Mouse (Mus musculus): ENCODE measurements around the gene Gm20388.

The Gm20388 gene

DNA sequence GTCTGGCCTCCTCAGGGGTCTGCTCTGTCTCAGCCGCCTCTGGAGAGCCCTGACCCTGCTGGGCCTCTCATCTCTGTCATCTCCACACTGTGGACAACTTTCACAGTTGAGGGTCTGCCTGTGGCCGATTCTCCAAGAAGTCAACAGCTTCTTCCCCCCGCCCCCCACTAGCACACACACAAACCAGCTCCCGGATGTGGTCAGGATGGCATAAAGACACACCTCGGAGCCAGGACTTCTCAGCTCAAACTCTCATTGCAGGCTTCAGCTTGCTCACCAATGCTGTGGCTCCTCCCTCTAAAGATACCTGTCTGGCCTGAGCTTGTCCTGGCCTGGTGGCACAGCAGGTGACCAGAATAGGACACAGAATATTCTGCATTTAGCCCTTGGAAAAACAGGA, 977.4 kb downstream of the Gm20388 start:
- no peak for DNase-seq (ENCODE audit: low spot score)

DNA sequence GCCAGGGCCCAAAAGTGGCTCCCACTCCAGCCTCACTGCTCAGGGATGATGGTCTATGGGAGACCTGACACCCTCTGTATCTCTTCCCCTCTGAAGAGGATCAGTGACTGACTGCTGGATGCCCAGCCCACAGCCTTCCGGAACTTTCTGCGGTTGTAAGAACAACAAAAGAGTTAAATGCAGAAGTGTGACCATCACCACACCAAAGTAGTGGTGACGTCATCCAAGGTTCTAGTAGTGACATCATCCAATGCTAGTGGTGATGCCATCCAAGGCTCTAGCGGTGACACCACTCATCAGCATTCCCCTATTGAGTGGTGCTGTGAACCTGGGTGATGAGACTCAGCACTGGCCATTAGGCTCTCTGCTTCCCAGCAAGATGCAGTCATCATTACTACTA, 978.5 kb downstream of the Gm20388 start:
- no peak for DNase-seq (ENCODE audit: low spot score)

DNA sequence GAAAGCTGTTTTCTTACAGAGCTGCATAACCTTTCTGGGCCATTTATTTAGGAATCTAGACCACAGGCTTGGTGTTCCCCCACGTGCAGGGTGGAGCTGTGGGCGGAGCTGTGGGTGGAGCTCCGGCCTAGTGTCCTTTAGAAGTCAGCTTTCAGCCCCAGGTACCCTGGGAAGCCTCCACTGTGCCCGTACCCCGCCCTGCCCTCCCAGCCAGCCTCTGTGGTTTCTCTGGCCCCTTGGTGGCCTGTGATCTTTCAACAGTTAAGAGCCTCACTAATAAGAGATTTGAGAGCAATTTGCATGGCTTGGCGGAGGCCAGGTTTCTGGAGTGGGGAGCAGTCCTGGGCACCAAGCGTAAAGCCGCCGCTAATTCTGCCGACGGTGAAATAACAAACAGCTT, 979.4 kb downstream of the Gm20388 start:
- DNase-seq (ENCODE audit: low spot score) = no peak

DNA sequence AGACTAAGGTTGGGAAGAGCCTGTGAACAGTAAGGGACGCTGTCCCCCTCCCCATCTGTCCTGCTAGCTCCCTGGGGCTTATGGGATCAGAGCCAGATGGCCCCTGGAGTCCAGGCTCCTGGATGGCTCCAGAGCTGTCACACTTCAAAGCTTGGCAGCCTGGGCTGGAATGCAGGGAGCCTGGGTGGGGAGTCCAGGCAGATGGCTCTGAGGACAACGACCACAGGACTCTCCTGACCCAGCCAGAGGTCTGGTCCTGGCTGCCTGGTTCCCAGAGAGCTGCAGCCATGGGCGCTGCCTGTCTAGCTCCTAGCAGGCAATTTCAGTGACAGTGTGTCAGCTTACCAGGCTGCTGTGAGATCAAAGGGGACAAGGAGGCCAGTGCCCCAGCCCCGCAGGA, 984.4 kb downstream of the Gm20388 start:
- DNase-seq (ENCODE audit: low spot score) = no peak

DNA sequence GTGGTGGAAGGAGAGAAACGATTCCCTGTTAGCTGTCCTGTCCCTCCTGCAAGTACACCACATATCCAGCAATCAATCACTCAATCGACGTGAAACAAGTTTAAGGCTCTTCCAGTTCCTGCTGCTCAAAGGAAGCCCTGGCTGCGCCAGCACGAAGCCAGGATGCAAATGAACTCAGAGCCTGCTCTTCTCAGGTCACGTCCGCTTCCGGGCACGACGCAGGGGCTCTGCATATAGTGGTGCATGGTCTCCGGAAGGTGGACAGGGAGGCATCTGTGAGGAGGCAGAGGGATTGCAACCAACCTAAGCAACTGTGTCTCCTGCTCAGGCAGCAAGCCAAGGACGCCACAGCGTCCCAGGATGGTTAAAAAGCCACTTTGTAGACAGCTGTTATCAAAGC, 985.0 kb downstream of the Gm20388 start:
- no peak for DNase-seq (ENCODE audit: low spot score)

DNA sequence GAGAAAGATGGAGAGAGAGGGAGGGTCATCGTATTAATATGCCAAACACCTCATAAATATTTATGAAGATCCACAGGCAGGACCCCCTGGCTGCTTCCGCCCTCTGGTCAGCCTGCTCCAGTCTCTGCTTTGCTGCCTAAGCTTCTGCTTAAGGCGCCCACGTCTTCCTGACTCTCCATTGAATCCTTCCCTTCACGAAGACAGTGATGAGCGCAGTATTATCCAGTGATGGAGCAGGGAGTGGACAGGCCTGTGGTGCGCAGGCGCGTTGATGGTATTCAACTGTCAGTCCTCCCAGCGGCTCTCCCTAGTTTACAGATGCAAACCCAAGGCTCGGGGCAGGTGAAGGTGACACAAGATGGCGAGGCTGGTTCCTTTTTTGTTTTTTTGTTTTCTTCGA, 985.6 kb downstream of the Gm20388 start:
- DNase-seq (ENCODE audit: low spot score) = no peak

DNA sequence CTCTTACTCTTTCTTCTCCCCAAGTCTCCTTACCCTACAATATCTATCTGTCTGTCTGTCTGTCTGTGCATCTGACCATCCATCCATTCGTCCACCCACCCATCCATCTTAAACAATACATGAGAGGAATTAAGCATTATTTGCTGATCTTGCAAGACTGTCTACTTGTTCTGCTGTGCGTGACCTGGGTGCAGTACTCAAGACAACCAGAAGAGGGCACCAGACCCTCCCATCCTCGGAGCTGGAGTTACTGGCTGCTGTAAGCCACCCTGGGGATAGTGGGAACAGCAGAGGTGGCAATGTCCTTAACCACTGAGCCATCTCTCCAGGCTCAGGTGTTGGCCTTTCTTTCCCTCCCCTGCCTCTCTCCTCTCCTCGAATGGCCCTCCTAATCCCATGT, 987.4 kb downstream of the Gm20388 start:
- DNase-seq (ENCODE audit: low spot score) = peak; percentile 20

DNA sequence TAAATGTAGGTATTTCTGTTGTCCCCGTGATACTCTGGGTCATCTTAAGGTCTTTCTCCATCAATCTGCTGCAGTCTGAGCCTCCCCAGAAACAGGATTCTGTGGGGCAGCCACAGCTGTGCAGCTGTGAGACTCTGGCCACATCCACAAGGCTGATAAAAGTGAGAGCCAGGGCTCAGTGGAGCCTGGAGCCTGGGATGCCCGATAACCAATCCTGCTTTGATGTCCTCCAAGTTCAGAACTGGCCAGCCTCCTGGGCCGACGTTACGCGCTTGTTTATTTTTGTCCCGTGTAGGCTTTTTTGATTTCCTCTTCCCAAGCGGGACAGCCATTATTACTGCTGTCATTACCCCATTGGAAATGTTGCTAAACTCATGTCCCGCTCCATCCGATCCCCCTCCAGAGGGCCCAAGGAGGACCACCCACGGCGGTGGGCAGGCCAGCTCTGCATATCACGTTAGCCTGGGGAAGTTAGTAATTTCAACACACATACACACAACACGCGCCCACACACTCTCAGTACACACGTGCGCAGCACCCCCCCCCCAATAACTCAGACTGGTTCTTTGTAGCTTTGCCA, 988.3 kb downstream of the Gm20388 start:
- no peak for DNase-seq (ENCODE audit: low spot score)

DNA sequence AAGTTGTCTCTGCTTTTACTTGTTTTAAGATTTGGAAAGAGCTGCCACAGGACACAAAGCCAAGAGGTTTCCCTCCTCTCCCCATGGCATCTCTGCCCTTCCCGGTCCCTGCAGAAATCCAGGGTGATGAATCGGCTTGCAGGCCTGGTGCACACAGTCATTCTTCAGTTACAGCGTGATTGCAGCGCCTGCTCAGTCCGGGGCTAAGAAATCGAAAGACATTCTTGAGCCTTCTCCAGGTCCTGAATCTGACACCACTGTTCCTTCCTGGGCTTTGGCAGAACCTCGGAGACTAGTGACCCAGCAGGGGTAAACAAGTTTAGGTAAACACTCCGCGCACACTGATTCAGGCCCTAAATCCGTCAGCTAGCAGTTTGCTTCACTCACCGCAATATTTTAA, 991.7 kb downstream of the Gm20388 start:
- DNase-seq (ENCODE audit: low spot score) = no peak

DNA sequence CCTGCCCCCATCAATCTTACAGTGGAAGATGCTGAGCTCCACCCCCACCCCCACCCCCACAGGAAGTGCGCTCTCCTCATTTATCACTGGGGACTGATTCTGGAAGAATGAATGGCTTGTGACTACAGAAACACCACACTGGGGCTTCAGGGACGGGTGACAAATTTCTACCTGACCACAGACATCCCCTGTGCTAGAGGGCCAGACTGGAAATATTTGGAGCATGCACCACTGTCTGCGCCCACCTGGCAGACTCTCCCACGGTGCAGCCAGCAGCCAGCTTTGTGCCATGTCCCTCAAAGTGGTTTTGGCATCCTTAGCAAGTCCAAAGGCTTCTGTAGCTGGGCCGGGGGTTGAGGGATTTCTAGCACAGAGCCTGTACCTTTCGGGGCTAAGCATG, 997.0 kb downstream of the Gm20388 start:
- DNase-seq (ENCODE audit: low spot score) = no peak

DNA sequence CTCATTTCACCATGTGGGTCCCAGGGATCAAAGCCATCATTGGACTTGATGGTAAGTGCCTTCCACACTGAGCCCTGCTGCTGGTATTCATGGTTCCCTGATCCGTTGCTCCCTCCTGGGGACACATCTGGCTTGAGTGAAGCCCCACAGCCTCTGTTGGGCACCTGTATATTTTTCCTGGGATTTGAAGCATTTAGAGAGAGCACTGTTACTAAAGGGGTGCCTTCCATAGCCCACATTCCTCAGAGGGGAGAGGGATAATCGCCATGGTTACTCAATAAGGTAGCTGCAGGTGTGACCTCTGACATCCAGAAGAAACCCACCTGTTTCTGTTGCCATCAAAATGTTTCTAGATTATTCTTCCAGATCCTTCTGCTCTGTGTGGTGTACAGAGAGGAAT, 1000.3 kb downstream of the Gm20388 start:
- no peak for DNase-seq (ENCODE audit: low spot score)

DNA sequence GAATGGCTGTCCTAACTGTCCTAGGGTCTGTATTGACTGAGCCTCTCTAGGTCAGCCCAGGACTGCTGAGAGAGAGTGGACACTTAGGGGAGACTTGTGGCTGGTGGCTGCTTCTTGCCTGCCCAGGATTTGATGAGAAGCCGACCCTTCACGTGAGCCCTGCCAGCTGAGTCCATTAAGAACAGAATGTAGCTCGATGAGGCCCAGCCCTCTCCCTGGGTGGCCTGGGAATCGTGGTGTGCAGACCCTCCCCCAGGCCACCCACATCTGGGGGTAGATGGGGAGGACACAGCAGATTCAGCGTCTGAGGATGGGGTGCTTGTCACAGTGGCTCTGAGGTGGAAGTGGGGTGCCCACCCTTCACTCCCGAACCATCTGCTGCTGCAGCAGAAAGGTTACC, 1001.8 kb downstream of the Gm20388 start:
- DNase-seq (ENCODE audit: low spot score) = no peak

DNA sequence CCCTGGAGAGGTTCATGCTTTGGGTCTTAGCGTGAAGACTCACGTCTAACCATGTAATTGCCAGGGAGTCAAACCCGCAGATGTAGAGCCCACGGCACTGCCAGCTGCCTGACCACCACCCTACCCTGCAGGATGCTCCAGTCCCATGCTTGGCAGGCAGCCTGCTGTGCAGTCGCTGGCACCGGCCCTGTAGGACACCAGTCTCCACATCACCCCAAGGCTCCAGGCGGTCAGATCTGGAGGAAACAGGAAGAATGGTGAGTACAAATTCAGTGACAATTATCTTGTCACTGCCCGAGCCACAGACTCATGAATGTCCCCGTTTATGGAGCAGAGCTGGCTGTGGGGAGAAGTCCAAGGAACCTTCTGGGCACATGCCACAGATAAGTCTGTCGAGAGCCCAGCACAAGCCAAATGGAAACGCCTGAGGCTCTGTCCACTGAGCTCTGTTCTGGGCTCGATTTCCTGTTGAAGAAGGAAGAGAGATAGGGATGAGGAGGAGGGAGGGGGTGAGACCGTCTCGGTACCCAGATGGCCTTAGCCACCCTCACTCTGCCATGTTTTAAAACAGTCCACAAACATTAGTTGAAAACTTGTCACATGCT, 1006.3 kb downstream of the Gm20388 start:
- DNase-seq (ENCODE audit: low spot score) = no peak

DNA sequence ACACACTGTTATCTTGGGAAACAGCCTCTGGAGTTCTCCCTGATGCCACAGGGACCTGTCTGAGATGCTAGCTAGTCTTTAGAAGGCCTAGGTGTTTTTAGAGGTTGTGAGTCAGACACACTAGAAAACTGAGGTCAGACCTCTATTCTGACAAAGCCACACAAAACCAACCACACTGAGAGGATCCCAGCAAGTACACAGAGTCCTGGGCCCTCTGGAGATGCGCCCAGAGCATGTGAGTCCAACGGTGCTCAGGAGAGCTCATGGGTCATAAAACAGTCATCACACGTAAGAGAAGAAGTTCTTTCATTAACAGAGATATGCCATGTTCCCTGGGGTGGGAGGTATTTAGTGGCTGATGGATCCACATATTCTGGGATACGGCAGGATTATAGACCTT, 1009.9 kb downstream of the Gm20388 start:
- DNase-seq (ENCODE audit: low spot score) = no peak

DNA sequence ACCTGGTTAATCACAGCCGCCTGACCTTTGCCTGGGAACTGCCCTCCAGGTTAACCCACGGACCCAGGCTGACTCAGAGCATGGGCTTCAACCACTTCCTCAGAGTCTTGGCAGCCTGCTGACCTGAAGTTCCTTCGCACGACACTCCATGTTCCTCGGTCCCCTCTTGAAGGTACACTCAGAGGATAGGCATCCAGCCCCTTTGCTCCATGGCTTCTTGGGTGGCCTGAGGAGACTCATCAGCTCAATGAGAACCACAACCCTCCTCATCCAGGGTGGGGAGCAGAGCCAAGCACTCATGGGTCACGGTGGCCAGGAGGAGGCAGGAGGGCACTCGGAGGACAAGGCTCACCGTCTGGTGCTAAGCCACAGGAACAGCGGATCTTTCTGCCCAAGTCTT, 1015.6 kb downstream of the Gm20388 start:
- no peak for DNase-seq (ENCODE audit: low spot score)

DNA sequence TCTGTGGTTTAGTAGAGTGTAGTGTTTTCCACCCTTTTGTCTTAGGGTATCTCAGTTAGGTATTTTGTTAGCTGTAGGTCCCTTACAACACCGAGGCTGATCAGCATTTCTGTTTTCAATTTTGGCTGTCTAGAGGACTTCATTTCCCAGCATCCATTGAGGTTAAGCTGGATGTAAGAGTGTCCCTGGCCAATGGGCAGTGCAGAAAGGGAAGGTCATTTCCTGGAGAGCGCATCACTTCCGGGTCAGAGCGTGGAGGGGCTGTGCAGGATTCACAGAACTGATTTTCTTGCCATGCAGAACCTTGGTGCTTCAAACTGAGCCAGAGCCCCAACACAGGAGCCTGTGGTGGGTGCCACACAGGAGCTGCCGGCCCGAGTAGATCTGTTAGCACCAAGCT, 1017.4 kb downstream of the Gm20388 start:
- no peak for DNase-seq (ENCODE audit: low spot score)

DNA sequence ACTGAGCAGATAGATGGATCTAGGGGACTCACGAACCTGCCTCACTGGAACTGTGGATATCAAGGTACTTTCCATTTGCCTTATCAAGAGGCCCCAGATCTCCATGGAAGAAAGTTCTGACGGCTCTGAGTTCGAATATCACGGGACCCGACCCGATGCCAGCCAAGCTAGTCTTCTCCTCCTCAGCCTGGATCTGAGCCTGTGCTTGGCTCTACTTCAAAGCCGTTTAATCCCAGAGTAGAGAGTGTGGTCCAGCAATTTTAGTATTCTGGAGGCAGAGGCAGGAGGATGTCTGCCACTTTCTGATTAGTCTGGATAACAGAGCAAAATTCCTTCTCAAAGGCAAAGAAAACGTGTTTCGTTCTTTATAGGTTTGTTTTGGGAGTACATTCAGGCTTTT, 1024.0 kb downstream of the Gm20388 start:
- DNase-seq (ENCODE audit: low spot score) = no peak

DNA sequence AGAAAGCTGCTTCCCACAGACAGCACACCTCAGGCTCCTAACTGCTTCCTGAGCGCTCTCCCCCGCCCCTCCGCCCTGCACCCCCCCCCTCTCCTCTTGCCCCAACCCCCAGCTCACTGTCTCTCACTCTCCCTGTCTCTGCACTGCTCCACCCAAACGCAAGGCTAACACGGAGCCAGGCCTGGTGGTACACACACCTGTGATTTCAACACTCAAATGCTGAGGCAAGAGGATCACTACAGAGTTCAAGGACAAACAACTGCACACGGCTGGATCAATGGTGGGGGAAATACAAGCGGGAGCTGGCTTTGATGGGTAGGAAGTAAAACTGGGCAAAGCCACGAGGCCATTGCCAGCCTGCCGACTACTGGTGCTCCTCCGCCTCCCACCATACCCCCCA, 1026.0 kb downstream of the Gm20388 start:
- DNase-seq (ENCODE audit: low spot score) = no peak

DNA sequence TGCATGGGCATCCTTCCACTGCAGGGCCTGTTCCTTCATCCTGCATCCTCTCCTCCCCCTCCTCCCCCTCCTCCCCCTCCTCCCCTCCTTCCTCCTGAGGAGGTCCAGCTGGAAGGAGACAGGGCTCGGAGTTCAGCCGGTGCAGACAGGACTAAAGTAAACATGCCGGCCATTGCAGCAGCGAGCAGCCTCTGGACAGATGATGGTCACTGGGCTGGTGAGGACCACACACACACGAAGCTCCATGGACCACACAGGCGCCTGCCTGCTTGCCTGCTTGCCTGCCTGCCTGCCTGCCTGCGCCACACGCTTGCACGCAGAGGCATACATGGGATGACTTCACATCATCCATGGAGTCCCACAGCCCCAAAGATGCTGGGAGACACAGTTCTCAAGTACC, 1026.8 kb downstream of the Gm20388 start:
- DNase-seq (ENCODE audit: low spot score) = no peak

DNA sequence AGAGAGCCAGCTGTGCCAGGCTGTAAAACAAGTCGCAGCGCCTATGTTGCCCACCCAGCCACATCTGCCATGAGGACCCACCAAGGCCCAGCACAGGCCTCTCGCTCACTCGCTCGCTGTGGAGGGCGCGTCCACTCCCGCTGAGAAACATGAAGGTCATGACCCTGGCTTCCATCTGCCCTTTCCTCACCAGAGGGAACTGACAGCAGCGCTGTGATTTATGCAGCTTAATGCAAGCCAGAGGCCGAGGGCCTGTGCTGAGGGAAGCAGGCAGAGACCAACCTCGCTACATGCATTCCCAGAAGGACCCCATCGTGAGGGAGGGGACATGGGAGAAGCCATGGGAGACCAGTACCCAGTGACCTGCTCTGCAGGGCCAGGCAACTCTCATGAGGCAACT, 1029.6 kb downstream of the Gm20388 start:
- no peak for DNase-seq (ENCODE audit: low spot score)

DNA sequence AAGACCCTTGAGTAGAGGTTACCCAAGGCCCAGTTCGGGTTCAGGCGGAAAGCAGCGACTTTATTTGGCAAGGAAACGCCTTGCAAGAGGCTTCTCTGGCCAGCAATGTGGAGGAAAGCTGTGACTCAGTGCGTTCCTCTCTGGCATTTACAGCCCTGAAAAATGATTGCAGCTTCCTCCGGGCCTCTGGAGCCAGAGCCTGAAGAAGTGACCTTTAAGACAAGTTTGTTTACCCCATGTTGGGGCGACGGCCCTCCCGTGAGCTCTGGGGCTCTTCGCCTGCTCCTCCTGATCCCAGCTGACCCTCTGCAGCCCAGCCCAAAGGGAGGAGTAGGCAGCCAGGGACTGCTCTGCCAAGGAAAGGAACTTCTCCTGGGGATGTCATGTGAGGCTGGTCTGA, 1036.6 kb downstream of the Gm20388 start:
- DNase-seq (ENCODE audit: low spot score) = no peak

DNA sequence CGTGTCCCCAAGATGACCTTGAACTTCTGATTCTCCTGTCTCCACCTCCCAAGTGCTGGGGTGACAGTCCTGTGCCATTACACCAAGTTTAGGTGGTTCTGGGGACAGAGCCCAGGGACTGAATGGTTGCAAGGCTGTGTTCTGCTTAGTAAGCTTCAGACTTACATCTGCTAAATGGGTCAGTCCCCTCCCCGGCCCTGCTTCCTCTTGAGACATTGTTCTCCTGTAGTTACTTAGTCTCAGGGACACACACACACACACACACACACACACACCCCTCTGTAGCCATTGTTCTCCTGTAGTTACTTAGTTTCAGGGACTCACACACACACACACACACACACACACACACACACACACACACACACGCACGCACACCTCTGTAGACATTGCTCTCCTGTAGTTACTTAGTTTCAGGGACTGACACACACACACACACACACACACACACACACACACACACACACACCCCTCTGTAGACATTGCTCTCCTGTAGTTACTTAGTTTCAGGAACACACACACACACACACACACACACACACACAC, 1037.5 kb downstream of the Gm20388 start:
- DNase-seq (ENCODE audit: low spot score) = no peak

DNA sequence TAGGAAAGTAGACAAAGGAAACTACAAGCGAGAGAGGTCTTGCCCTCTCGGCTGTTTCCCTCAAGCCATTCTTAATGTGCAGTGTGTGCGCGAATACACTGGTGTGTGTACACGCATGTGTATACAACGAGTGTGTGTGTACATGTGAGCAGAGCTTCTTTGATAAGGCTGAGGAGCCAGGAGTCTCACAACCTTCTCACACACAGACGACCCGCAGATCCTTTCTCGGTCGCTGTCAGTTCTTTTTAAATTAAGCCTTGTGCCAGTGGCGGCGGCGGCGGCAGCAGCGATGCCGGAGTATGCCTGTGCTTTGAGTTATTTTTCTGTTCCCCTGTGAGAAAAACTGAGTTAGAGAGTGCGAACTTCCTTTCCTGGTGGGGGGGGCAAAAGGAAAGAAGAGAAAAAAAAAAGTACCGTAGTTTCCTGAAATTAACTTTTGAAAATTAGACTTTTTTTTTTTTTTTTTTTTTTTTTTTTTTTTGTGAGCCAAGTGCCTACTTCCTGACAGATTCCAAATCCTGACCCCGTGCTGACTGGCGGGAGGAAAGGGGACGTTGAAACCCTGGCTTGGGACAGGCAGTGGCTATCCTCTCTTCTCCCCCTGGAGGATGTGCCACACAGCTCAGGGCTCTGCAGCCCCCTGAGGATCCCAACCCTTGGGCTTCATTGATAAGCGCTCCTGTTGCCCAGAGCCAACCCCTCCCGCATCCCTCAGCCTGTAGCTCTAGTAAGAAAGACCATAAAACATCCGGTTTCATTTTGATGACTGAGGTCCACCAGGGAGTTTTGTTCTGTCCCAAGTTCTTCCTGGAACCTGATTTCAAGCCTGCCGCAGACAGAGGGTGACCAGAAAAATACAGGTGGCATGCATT, 1038.2 kb downstream of the Gm20388 start:
- no peak for DNase-seq (ENCODE audit: low spot score)

All from ovary, postnatal 14 days (tissue).